Mouse (Mus musculus): ENCODE results near the gene Mycbpap.

The Mycbpap gene

DNA sequence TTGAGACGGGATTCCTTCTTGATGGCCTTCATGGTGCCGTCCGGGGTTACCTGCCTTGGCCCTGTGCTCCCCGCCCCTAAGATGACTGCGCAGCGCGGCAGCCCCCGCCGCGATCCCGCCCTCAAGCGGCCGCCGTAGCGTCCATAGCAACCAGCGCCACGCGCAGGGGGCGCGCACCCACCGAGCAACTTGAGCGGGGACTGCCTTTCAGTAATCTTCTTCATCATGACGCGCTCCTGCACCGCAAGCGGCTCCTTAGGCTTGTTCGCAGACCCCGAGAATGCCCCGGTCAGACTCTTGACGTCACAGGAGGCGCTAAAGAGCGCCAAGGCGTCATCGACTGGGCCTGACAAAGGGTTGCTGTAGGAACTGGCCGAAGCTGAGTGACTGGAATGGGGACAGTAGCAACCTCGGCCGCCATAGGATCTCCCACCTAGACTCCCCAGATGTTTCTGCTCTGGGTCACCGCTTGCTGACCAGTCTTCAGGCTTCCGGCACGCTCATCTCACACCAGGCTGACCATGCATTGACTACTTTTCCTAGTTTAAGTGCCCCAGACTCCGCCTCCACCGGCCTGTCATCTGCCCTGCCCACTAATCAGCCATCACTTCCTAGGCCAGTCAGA, at the start of gene Mycbpap:
Mycbpap (minus strand) TSS at position 524 of the 625 bp plus-strand sequence.
- DNase-seq, result peak in 1 of 2 experiments; percentile 60

DNA sequence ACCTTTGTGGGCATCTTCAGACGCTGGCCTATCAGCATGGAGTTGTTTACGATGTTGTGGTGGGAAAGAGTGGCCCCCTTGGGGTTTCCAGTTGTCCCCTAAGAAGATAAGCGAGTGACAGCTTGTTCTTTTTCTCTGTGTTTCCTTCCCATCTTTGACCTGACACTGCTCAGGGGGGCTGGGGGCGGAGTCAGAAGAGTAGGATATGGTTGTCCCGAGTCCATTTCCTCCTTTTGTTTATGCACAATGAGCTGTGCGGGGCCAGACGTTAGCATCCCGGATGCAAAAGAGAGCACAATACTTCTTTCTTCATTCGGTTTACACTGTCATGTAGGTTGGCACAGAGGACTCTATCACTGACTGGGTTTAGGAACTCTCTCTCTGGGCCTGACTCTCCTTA, 49.1 kb upstream of the Mycbpap start:
- DNase-seq, result peak; percentile 50 to 61

DNA sequence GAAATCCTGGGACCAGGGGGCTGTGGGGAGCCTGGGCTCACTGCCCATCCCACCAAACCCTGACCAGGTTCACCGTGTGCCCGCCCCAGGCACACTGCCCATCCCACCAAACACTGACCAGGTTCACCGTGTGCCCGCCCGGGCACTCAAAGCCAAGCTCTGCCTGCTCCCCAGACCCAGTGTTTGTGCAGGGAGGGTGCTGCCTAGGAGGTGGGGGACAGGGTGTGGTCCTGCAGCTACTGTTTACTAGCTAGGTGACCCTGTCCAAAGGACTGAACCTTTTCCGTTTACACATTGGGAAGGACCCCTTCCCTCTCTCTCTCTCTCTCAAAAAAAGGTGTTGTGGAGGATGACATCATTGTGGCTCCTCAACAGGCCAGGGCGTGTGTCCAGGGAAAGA, 45.8 kb upstream of the Mycbpap start:
- DNase-seq, result no peak

DNA sequence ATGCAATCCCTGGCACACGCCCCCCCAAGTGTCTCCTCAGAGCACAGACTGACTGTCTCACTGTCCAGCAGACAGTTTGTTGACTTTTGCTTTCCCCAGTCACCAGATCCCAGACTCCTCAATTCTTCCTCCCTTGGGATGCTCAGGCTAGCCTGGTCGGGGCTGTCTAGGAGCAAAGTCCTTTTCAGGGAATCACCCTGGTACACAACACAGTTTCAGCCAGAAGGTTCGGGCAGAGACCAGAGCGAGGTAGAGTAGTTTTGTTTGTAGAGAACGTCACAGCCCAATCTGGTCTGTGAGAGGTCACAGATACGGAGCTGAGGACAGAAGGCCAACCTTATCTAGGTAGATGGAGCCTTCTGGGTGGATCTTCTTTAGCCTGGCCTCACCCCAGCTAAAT, 45.0 kb upstream of the Mycbpap start:
- no peak for DNase-seq

DNA sequence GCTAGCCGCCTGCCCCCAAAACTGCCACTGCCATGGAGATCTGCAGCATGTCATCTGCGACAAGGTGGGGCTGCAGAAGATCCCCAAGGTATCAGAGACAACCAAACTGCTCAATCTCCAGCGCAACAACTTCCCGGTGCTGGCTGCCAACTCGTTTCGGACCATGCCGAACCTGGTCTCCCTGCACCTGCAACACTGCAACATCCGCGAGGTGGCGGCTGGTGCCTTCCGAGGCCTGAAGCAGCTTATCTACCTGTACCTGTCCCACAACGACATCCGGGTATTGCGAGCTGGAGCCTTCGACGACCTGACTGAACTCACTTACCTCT, 43.6 kb upstream of the Mycbpap start:
- no peak for DNase-seq

DNA sequence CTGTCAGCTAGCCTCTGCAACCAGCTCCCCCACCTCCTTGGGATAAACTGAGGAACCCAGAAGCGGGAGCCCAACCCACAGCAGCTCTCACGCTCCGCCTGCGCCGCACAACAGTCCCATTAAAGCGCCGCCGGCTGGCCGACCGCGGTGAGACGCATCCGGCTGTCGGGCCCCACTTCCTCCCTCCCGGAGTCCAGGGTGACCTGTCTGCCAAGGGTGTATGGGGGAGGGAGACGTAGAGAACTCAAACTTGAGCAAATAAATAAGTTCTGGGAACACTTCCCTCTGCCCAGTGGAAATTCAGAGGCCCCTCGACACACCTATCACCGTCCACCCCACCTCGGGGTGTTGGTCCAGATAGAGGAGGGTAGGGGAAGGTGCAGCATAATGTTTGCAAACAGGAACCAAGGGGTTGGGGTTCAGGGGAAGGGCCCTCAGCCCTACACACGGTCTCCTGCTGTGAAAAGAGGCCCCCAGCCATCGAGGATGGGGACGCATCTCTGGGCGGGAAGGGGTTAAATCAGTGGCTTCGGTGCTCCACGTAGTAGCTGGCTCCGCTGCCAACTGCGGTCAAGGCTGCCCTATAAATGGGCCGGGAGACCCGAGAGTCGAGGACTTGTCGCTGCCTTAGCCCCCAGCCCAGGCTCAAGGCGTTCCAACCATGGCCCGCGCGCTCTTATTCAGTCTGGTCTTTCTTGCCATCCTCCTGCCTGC, 43.1 kb upstream of the Mycbpap start, which contains the start of gene Chad:
Chad (plus strand) TSS at position 611 of the 714 bp plus-strand sequence.
- DNase-seq, result peak; percentile 26 to 32

DNA sequence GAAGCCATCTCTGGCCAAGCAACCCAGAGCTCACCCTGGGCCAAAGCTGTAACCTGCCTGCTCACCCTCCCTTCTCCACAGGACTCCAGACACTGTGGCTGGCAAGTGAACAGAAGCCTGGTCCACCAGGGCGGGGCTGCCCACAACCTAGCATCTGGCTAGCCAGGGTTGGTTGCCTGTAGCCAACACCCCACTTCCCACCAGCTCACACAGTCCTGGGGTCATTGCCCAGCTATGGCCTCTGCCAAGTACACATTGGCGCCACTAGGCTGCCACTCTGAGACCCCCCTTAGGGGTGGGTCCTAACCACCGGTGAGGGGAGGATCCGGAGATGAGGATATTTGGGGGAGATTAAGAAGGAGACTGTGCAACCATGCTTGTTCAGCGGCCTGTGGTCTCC, 42.3 kb upstream of the Mycbpap start:
- DNase-seq, result no peak

DNA sequence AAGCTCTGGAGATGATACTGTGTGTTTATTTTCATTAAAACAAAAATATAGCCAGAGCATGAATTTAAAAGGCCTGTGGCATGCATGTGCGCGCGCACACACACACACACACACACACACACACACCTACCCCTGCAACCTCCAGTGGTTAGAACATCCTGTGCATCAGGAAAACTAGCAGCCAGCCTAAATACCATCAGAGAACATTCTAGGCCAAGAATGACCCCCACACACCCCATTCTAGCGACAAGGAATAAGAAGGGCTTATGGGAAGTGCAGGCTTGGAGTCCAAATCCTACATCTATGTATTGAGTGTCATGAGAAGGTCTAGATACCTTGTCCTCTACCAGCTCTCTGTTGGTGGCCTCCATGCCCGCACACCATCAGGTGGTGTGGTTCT, 41.8 kb upstream of the Mycbpap start:
- no peak for DNase-seq

DNA sequence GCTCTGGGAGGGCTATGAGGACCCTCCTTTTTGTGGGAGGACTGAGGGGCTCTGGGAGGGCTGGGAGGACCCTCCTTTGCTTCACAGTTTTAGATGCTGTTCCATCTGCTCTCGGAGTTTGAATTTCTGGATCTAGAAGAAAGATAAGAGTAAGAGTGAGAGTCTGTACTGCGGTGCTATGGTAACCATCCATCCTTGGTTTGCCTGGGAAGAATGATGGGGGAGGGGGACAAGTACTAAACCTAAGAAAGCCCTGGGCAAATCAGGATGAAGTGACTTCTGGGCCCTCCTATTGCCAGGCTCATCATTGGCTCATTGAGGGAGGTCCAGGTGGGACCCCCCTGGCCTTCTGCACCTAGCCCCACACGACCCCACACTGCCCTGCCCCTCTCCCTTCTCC, 36.7 kb upstream of the Mycbpap start:
- DNase-seq, result no peak

DNA sequence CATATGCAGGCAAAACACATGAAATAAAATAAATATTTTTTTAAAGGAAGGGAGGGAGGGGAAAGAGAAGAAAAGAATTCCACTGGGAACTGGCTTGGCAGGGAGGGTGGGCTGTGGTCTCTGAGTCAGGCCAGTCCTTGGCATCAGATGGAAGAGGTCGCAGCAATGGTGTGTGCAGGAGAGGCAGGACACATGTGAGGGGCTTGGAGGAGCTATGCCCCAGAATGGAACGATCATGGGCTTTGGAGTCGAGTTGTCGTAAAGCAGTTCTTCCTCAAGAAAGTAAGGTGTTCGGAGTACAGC, 28.9 kb upstream of the Mycbpap start:
- no peak for DNase-seq

DNA sequence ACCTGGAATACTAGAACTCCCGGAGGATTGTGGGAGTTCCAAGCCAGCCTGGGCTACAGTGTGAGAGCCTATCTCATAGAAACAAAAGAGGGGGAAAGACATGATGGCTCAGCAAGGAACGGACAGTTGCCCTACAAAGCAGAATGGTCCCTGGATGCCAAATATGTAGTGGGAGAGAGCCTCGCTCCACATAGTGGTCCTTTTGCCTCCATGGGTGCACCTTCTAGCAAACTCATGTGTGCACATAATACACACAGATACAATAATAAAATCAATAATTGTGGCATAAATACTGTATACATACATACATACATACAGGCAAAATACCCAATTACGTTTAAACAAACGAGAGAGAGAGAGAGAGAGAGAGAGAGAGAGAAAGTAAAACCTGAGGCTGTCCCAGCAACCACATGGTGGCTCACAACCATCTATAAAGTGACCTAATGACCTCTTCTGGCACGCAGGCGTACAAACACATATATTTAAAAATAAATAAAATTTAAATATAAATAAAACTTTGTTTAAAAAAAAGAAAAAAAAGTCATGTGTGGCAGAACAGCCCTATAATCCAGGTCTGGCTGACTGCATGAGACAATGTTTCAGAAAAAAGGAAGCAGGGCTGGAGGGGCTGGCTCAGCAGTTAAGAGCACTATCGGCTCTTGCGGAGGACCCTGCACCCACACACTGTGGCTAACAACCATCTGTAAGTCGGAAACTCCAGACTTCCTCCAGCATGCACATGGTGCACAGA, 28.3 kb upstream of the Mycbpap start:
- DNase-seq, result no peak

DNA sequence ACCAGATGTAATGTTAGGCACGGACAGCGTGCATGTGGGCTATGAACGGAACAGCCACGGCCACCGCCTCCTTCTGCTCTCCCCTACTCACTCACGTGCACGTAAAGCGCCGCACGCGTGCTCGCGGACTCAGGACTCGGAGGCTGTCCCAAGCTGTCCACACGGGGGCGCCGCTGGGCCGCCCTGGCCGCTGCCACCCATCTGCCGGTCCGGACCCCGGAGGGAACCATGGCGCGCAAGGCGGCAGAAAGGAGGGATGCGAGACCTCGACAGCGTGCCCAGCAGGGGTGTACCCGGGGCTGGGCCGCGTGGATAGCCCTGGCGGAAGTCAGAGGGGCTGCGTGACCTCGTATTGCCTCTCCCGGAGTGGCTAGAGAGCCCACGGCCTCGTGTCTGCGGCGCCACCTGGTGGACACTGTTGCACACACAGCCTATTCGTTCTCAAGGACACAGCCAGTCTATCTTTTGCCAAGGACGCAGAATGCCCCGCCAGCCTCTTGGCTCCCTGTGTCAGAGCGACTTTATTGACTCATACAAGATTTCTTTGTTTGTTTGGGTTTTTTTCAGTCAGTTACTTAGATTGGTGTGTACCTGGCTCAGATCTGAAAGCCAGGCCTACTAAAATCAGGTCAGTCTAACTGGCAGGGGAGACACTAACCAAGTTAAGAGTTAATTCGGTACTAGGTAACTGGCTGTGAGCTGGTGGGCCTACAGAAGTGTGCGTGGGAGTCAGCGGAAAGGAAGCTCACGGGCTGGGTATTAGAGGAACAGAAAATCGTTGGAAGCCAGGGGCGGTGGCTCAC, 27.5 kb upstream of the Mycbpap start, which contains the start of gene Rsad1:
Rsad1 (minus strand) TSS at position 368 of the 803 bp plus-strand sequence.
- DNase-seq, result peak; percentile 92 to 96

DNA sequence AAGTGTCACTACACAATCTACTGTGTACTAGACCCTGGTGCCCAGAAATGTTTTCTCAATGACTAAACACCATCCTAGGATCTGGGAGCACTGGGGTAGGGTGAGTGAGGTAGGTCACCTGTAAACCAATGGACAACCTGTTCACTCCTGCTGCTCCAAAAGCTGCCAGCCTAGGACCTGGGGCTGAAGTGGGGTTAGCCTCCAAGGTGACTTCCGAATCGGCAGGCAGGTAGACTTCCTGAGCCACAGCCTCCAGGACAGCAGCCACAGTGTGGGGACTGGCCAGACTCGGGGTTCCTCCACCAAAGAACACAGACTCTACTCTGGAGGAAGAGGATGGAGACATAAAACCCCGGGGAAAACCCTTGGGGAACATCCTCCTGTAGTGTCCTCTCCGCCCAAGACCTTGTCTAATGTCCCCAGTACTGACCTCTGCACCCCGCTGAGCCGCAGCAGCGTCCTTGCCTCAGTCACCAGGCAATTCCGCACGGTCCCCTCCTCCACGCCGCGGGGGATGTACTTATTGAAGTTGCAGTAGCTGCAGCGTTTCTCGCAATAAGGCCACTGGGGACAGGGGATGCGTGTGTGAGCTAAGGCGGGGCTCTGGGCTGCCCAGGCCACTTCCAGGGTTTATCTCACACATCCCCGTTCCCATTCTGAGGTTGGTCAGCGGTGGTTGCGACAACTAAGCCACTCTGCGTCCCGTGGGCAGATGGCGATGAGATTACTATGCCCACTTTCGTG, 26.7 kb upstream of the Mycbpap start:
- DNase-seq, result peak; percentile 44 to 51

DNA sequence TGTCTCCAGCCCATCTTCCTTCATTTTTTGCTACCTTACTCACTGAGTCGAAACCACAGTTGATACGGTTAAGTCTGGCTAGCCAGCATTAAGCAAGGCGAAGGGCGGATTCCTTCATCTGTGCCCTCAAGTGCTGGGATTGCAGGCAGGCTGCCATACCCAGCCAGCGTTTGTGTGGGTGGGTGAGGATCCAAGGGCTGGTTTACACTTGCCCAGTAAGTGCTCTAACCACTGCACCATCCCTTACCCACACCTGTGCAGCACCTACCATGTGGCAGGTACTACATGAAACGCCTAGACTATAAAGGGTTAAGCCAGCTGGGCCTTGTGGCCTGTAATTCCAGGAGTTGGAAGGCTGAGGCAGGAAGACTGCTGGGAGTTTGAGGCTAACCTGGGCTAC, 25.7 kb upstream of the Mycbpap start:
- no peak for DNase-seq

DNA sequence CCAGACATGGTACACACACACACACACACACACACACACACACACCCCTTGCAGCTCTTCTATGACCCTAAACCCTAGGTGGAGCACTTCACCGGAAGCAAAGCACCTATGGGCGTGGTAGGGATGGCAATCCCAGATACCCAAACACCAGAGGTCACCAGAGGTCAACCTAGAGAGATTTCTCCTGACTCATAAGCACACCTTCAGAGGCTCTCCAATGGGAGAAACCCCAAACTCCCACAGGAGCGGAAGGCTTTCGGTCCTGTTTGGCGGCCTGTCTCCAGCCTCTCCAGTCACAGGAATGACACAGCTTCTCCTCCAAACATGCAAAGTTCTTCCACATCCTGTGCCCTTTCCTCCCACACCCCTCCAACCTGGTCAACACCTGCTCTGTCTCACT, 24.8 kb upstream of the Mycbpap start:
- DNase-seq, result no peak

DNA sequence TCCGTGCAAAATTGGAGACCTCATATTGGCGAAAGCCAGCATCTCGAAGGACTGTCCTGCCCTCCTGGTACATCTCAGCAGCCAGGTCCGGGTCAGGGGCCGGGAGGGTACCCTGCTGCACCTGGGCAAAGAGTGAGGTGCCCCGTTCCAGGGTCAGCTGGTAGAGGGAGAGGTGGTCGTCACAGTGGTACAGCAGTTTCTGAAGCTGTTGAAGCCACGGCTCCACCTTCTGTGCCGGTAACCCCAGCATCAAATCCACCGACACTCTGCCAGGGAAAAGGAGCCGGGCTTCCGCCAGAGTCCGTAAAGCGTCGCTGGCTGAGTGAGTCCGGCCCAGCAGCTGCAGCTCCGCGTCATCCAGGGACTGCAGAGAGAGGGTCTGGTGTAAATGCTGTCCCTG, 22.9 kb upstream of the Mycbpap start:
- DNase-seq, result no peak

DNA sequence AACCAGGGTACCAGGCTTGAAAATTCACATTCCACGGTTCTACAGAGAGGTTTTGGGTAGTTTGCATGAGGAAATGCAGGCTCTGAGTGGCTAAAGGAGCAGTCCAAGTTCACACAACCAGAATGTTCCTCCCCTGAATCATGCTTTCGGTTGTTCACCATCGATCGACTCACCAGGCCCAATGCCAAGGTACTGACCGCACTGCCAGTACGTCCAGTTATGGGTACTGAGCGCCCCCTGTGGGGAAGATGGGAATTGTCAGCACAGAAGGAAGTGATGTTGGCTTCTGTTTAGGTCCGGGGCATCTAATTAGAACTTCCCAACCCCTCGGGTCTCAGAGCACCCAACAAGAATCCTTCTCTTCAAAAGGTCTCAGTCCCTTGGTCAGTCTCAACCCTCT, 22.4 kb upstream of the Mycbpap start:
- DNase-seq, result peak; percentile 90 to 97

DNA sequence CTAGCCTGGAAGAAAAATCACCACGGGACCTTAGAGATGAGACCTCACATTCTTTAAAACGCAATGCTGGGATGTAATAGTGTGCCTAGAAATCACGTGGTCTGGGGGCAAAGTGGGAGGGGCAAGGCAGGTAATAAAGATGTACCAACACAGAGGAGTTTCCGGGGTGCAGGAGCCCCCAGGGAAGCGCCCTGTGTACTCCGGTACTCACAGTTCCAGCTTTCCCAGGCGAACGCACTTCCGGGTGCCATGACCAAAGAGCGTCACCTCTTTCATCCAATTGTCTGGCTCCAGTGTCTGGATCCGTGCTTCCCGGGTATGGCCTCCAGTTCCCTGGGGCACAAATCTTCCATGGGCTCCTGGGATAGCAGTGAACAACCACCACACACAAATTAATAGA, 21.8 kb upstream of the Mycbpap start:
- no peak for DNase-seq

DNA sequence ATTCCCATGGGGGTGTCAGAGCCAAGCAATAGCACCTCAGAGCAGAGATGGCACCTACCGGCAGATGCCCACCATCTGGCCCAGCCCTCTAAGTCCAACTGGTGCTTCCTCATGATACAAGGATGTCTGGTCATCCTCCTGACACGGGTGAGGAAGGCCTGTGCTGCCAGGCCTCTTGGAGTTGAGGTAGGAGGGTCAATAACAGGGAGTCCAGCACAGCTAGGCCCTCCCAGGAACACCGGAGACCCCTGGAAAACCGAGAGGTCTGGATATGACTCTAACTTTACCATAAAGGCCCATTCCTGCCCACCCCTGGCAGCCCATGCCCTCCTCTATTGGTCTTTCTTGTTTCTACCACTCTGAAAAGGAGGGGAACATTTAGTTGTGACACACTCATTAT, 20.9 kb upstream of the Mycbpap start:
- DNase-seq, result no peak

DNA sequence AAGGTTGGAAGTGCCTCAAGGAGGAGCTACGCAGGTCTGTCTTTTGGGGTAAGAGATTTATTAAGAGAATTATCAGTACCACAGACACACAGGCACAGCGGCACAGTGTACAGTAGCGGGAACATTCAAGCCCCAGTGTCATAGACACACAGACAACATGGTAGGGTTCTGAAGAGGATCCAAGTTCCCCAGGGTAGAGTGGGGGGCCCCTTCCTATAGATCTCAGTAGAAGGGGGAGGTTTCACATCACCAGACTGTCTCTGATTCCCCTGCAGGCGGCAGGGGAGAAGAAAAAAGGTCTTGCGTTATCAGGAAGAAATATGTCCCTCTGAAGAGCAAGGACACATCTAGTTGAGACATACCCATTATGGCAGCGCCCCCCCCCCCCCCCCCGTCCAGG, 18.2 kb upstream of the Mycbpap start:
- no peak for DNase-seq

DNA sequence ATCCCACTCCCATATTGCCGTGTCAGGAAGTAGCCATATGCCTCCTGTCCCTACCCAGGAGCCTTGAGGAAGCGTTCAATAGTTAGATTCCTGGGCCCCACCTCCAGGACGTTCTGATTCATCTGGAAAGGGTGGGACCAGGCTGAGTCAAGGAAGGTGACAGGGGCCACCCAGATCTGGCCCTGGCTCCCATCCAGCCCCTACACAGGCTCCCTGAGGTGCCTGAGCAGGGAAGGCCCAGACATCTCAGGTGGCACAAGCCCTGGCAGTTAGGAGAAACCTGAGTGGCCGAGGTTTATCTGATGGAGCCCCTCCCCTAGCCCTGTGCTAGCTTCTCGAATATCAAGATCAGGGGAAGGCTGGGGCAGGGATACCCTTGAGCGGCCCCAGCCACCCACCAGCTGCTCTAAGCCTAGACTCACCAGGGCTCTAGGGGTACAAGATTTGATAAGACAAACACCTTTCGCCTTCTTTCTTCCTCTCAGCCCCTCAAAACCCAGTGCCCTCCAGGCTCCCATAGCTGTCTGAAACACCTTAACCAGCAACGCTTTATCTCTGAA, 17.3 kb upstream of the Mycbpap start:
- no peak for DNase-seq

DNA sequence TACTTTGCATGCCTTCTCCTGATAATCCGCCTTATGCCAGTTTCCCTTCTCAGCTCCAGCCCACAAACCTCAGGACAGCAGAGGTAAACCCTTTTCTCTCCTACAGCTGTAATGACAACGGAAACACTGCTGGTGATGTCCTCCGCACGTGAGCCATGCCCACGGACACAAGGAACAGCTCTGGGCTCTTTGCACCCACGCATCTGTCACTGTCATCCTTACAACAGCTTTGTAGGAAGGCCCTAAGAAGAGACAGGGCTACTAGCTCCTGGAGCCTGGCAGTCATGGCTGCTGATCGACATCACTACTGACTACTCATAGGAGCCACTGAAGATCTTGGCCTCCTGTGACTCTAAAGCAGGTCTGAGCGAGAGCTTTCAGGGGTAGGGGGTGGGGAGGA, 11.6 kb upstream of the Mycbpap start:
- DNase-seq, result no peak
